Mouse (Mus musculus): ENCODE data around the gene Hipk2. TPM values are rescaled to one million over a fixed set of nuclear protein-coding genes. Genes with fewer than 3 reads are reported as not detected.

The Hipk2 gene
- 3.1 and 7.1 TPM in 2 replicates for polyA plus RNA-seq (2015; fragmentation: Nextera tagmentation; extraction: Ambion mirVana)

DNA sequence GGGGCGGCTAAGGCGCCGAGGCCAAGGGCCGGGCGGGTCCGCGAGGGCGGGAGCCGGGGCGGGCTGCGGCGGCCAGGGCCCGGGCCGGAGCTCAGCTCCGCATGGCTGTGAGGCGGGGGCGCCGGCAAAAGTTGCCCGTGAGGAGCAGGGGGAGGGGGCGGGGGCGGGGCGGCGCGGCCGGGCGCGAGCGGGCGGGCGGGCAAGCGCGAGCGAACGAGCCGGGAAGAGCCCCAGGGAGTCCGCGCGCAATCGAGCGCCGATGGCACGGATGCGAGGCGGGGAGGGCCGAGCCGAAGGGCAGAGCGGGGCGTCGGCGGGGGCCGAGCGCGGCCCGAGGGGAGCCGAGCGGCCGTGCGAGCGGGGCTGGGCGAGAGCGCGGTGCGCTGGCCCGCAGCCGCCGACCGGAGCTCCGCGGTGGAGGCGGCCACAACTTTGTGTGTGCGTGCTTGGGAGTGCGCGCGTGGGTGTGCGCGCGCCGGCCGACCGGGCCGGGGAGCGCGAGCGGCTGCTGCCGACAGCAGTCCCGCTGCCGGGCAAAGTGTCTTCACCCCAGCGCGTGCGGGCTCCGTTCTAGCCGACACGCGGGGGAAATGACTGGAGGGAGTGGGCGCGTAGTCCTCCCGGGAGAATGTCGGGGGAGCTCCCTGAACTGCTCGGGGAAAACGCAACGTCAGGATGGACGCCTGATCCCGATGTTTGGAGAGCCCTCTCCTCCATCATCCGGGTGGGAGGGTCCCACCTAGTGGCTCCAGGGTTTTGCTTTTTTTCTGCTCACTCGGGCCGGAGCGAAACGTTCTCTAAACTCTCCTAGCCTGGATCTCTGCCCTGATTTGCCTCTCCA, at the start of gene Hipk2:
Hipk2 (minus strand) TSS at position 95 of the 841 bp plus-strand sequence.
- DNase-seq (ENCODE audit: low spot score), result peak; percentile 82

DNA sequence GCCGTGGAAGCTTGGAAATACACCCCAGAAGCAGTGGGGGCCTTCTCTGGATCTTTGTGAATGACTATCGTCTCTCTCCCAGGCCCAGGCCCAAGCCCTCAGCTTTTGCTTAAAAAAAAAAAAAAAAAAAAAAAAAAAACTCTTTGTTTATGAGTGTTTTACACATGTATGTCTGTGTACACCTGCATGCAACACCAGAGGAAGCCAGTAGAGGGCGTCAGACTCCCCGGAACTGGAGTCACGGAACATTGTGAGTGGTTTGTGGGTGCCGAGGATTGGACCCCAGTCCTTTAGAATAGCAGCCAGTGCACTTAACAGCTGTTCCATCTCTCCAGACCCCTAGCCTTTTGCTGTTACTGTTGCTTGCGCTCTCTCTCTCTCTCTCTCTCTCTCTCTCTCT, 49.8 kb upstream of the Hipk2 start:
- DNase-seq (ENCODE audit: low spot score), result peak; percentile 56

DNA sequence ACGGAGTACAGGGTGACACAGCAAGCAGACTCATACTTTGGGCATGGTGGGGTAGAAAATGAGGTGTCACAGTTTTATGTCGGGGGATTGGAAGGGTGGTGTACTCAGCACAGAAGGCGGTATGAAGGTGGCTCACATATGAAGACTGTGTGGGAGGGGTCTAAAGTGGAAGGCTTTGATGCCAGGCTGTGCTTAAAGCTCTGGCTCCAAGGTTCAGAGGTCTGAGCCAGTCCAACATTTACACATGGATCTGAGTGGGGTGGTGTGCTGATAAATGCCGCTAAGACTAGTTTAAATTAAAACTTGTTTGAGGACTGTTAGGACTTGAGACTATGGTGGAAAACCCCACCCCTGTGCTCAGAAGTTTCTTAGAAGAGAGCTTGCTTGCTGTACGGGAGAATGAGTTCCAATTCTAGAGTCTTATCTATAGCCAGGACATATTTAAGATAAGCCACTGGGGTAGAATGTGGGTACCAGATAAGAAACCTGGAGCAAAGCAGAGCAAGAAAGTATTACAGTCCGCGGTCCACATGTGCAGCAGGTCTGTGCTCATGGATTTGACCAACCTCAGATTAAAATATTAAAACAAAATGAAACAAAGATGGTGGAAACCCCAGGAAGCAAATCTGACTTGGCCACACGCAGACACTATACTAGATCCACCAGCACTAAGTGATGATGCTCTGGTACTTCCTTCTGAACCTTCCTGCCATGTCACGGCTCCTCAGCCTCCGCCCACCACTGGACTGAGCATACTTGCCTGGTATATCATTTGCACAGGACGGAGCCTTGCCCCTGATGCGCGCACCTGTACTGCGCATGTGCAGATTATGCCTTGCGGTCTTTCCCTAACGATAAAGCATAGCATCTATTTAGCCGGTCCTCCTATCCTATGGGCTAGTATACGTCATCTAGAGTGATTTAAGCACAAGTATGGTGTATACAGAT, 48.2 kb upstream of the Hipk2 start:
- DNase-seq (ENCODE audit: low spot score), result no peak

DNA sequence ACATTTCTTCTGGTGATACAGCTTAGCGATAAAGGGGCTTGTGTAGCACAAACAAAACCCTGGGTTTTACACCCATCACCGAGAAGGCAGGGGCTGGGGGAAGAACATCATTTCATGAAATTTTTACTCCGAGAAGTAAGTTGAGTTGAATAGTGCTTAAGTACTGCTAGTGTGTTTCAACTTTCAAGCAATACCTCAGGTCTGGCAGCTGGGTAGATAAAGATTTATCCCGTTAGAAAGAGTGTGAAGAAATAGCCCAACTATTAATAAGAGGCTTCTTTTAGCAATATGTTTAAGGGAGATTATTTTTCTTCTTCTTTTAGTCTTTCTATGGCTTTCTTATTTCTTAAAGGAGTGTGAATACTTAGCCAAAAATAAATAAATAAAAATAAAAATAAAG, 47.5 kb upstream of the Hipk2 start:
- no peak for DNase-seq (ENCODE audit: low spot score)

DNA sequence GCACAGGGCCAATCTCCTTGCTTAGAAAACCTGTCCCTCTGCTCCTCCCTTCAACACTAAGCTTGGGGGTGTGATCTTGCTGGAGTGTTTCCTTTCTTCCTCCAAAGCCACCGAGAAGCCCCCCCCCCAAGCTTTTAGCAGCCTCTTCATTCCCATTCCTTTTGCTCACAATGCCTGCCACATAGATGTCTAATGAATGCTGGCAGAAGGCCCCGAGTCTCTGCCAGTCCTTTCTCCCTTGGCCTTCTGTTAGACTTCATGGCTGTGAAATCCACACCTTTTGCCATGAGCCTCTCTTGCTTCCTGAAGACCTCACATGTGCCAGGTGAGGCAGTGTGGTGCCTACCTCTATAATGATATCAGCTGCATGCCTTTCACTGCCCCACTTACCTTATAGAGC, 46.6 kb upstream of the Hipk2 start:
- DNase-seq (ENCODE audit: low spot score), result no peak

DNA sequence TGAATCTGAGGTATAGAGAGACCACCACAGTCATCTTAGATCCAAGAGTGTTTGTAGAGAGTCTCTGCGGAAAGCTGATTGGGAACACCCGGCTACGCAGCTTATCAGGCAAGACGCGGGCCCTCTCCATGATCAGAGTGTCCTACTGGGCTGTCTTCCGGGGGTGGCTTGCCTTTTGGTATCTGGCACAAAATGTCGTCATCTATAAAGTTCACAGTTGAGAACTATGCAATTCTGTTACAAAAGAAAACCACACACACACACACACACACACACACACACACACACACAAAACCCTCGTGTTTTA, 45.8 kb upstream of the Hipk2 start:
- DNase-seq (ENCODE audit: low spot score), result no peak

DNA sequence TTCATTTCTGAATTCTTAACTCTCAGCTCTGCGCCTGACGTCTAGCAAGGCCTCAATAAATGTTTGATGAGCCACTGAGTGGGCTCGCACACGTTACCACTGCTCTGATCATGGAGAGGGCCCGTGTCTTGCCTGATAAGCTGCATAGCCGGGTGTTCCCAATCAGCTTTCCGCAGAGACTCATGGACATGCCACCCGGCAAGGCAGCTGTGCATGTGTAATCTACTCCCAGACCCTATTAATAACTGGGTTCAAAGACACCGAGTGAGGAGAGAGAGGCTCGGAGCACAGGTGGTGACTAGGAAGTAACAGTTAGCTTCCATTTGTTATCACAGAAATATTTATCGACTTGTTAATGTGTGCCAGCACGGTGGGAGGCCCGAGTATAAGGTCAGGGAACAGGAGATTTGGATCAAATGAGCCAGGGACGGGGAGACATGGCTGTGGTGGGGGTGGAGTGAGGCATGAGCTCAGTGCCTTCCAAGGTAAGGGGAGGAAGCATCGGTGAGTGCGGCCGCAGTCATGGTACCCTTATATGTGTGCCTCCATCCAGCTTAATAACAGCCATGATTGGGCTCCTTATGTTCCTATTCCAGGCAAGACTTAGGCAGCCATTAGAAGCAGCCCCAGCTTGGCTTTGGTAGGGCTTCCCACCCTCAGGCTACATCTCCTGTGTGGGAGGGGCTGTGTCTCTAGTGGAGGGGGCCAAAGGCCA, 45.3 kb upstream of the Hipk2 start:
- DNase-seq (ENCODE audit: low spot score), result no peak

DNA sequence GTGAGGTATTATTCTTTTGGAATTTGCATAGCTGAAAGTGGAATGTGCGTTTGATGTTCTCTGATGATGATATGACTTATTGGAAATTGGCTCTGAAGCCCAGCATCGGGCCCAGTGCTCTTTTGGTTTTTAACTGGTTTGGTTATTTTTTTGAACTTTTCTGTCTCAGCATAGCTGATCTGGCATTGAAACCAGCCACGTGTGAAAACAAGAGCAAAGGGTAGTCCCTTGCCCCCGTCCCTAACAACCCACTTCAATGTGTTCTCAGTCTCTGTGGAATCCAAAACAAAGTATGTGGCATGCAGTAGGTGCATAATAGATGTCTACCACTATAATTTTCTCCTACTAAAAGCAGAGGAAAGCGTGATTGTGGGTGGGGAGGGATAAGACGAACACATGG, 44.2 kb upstream of the Hipk2 start:
- DNase-seq (ENCODE audit: low spot score), result no peak

DNA sequence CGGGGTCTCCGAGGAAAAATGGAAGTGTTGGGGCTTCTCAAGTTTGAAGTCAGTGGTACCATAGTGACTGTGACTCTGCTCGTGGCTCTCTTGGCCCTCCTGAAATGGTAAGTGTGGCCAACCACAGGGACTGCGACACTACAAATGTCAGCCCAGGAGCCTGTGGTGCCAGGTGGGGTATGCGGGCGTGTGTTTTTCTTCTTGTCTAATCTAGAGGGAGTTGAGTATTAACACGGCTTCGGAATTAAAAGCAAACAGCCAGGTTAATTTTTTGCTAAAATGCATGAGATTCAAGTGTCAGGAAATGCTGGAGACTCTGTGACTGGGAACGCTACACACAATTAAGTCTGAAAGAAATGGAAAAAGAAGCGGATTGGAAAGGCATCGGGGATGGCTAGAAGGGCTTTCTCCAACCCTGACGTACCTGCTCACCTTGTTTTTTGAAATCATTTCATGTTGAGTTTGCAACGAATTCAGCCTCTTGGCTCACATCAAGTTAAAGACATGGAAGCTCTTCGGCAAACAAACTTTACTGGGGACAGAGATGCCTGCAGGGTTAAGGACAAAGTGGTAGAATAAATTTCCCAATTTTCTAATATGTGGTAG, 43.3 kb upstream of the Hipk2 start:
- no peak for DNase-seq (ENCODE audit: low spot score)

DNA sequence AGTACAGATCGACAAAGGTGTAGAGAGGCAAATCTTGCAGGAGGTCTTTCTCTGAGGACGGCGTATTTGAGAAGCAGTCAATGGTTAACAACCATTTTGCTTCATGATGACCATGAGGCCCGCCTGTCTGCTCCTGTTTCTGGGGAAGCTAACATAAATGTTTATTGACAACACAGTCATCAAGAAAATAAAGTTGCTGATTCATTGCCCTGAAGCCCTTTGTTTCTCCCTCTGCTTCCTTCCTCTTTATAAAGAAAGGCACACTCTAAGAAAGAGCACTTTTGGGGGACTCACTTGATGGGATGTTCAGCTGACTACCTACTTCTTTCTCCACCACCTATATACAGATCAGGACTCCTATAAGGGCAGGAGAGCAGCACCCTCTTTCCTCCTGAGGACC, 42.8 kb upstream of the Hipk2 start:
- DNase-seq (ENCODE audit: low spot score), result no peak

DNA sequence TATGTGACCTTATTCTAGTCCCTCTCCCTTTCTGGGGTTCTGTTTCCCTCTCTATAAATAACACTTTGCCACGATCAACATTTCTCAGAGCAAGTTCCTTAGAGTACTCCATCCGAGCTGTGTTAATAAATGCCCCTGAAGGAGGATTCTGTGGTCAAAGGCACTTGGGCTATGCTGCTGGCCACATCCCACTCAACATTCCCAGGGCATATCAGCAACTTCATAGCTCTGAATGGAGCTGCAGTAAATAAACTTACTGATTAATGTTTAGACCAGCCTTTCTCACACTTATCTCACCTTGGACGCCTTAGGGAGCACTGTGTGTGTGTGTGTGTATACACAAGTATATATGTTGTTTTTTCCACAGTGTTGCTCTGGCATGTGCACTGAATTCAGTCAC, 41.5 kb upstream of the Hipk2 start:
- no peak for DNase-seq (ENCODE audit: low spot score)

DNA sequence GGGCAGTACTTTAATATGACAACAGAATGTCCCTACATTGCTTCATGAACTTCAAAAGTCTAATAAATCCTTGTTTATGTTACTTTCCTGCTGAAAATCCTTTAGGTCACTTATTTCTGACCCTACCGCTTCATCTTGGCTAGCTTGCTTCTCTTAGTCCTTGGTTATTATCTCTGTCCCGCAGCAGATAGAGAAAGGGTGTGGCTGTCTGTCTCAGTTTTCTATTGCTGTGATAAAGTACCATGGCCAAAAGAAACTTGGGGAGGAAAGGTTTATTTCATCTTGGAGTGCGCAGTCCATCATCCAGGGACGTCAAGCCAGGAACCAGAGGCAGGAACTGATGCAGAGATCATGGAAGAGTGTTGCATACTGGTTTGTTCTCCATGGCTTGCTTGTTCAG, 40.6 kb upstream of the Hipk2 start:
- DNase-seq (ENCODE audit: low spot score), result no peak

DNA sequence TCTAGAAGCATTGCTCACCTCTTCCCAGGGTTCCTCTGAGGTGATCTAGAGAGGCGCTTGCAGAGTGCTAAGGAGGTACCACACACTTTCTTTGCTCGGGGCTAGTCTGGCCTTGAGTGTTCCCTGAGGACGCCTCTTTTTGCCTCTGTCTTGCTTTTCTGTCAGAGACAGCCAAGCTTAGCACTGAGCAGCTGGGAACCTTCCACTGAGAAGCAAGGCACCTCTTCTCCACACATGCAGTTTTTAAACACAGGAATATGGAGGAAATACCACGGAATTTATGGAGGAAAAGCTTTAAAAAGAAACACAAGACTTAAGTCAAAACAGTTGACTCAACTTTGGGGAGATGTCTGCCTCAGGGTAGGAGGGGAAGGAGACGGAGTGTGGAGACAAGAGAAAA, 39.8 kb upstream of the Hipk2 start:
- DNase-seq (ENCODE audit: low spot score), result no peak

DNA sequence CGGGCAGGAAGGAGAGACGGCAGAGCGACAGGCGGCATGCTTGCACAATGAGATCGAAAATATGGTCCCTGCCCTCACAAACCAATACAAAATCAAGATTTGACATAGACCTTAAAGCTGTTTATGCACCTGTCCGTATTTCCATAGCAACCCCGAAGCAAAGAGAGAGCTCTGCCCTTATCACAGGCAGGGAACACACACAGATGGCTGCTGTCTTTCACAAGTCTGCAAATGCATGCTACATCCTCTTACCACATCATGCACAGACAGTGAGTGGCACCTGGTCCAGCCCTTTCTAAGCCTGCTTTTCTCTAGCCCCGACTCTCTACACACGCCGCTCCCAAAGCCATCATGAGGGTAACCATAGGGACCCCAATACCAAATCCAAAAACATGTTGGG, 38.2 kb upstream of the Hipk2 start:
- no peak for DNase-seq (ENCODE audit: low spot score)

DNA sequence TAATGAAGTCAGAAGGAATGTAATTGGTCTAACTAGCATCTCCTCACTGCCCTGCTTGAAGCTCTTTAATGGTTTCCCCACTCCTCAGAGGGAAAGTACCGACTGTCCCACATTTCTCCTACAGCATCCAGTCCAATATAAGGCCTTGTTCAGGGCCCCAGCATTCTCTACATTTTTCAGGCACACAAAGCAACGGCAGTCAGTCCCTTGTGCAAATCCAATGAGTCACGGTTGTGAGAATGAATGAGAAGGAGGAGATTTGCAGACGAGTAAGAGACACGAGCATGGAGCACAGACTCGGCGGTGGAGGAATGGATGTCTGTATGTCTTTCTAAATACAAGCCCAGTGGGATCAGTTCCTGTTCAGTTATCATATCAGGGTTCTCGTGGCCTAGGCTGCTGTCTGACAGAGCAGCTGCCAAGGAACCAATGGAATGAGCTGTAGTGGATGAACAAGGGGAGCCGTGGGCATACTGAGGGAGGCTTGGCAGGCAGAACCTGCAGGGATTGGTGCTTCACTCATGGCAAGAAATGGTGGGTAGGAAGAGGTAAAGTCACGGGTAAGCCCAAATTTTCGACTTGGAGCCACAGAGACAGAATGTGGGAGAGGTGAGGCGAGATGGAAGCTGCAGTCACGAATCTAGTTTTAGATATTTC, 37.5 kb upstream of the Hipk2 start:
- DNase-seq (ENCODE audit: low spot score), result no peak

DNA sequence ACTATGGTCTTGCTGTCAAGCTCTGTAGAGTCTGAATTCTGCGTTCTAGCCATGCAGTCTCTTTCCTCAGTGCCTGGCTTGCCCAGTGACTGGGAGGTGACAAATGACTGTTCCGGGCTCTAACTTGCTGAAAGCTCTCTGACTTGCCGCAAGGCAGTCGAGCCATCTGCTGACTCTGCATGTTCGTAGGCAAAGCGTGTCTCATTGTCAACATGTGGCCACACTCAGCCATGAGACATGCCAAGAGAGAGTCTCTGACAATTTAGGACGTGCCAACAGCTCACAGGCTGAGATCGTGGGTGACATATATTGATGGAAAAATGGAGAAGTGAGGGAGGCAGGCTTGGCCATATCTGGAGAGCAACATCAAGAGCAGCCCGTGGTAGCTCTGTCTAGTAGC, 36.9 kb upstream of the Hipk2 start:
- DNase-seq (ENCODE audit: low spot score), result no peak

DNA sequence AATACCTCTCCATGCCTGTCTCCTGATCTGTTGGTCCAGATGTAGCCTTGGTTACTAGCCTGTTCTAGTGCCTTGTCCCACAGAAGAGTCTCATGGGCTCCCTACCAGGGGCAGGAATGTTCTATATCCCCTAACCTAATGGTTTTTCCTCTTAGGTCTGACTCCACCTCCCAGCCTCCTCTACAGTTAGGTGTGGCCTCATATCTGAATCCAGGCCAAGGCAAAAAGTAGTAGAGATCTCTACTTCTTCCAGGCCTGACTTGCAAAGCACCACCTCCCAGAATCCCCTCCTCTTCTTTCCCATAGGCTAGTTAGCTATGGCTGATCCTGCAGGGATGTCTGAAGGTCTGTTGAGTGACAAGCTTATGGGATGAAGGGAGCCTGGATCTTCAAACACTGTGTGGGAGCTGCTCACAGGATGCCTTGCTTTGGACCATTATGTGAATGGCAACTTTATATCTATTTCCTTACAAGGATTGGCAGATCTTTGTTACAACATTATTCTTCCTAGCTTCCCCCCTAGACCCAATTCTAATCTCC, 36.2 kb upstream of the Hipk2 start:
- DNase-seq (ENCODE audit: low spot score), result no peak

DNA sequence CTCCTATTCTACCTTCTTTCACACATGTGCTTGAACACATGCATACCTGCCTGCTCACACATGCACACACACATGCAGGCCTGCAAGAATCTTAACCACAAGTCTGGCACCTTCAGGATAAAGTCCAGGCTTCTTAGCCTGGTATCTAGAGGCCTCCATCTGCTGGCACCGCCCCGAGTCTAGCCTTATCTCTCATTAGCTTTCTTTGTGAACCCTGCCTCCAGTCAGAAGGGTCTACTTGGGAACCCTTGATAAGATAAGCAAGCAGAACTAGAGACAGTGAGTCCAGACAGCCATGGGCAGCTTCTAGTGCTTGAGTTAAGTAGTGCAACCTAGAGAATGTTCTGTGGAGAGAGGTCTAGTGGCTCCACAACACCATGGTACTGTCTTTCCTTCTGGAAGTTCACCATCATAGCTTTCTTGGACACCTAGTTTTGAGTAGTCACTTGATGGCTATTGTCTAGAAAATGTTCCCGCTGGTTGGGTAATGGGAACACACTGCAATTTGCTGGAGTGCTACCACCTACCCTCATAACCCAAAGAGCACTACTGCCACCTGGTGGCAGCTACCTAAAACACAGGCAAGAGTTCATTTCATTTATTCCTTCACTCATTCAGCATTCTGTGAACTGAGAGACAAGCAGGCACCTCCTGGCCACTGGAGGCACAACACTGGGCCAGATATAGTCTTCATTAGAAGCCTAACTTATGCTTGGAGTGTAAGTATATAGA, 35.0 kb upstream of the Hipk2 start:
- peak; percentile 79 for DNase-seq (ENCODE audit: low spot score)

DNA sequence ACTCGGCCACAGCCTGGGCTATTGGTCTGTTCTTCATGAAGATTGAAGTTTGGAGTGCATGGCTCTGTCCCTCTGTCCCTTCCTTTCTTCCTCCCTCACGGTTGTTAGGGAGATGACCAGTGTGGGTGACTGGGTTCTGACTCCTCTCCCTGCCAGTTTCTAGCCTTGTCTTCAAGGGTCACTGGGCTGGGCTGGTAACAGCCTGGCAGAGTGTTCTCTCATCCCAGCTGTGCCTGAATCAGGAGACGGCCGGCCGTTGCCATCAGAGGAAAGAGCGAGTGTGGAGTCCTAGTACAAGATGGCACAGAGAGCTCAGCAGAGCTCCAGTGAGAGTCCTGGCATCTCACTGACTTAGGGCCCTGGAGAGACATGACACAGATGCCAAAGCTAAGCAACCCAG, 32.4 kb upstream of the Hipk2 start:
- DNase-seq (ENCODE audit: low spot score), result no peak

DNA sequence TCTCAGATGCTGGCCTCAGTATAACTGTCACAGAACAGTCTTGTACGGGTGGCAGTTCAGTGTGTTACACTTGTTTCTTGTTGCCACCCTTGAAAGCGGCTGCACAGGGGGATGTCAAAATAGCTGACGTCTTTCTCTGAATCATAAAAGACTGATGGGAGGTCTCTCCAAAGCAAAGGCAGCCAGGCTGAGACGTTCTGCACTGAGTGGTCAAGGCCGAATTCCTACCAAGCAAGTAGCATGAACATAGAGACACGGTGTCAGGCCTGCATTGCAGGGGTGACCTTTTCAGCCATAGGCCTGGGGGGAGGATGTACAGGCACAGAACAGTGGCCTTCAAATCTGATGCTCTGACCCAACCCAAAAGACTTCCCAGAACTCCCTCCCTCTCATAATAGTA, 30.0 kb upstream of the Hipk2 start:
- no peak for DNase-seq (ENCODE audit: low spot score)
